Mouse (Mus musculus) liver, embryonic 15.5 days (tissue): Measurements from ENCODE around the gene Med13l. TPM values are rescaled to one million over a fixed set of nuclear protein-coding genes. Genes with fewer than 3 reads are reported as not detected.
A peak's percentile ranks its signal among the peaks of the same experiment; 100 is the strongest.

Experiments
- ATAC-seq: fragments of 200-750 bp; cut with Nextera tagmentation; 2 replicates; pipeline ENCODE4 v1.8.0; 2017; ENCODE audit warnings: moderate number of reproducible peaks, mild to moderate bottlenecking, moderate library complexity; ENCODE audit not compliant: insufficient read depth
- H3K27ac ChIP-seq: fragments of 300-500 bp; sonication (generic); replicated peaks from 2 replicates; pipeline ENCODE4 v1.5.1; 2015; ENCODE audit warnings: mild to moderate bottlenecking, inconsistent platforms
- H3K27me3 ChIP-seq: fragments of 300-500 bp; sonication (generic); 2 replicates; pipeline ENCODE4 v1.6.1; 2015; ENCODE audit warnings: mild to moderate bottlenecking, inconsistent platforms
- H3K36me3 ChIP-seq: fragments of 300-500 bp; sonication (generic); replicated peaks from 2 replicates; pipeline ENCODE4 v1.6.1; 2015; ENCODE audit warnings: moderate library complexity, mild to moderate bottlenecking, inconsistent platforms
- H3K4me1 ChIP-seq: fragments of 300-500 bp; sonication (generic); replicated peaks from 2 replicates; pipeline ENCODE4 v1.6.1; 2015; ENCODE audit warnings: inconsistent platforms
- H3K4me2 ChIP-seq: fragments of 300-500 bp; sonication (generic); 2 replicates; pipeline ENCODE4 v1.6.1; 2015; ENCODE audit warnings: moderate library complexity, mild to moderate bottlenecking, inconsistent platforms
- H3K4me3 ChIP-seq: fragments of 300-500 bp; sonication (generic); replicated peaks from 2 replicates; pipeline ENCODE4 v1.5.1; 2015; ENCODE audit warnings: mild to moderate bottlenecking, inconsistent platforms
- H3K9ac ChIP-seq: fragments of 300-500 bp; sonication (generic); 2 replicates; pipeline ENCODE4 v1.6.1; 2015; ENCODE audit warnings: moderate library complexity, mild to moderate bottlenecking, inconsistent platforms
- H3K9me3 ChIP-seq: fragments of 300-500 bp; sonication (generic); replicated peaks from 2 replicates; pipeline ENCODE4 v1.6.1; 2016; ENCODE audit warnings: inconsistent platforms
- WGBS: fragments of 180-500 bp; shearing (Covaris S2); methylation state at CpG from one replicate; pipeline ENCODE4 v1.1.7; 2015; ENCODE audit warnings: mixed read lengths; ENCODE audit not compliant: insufficient replicate concordance; 5-methylcytosine and 5-hydroxymethylcytosine counted together
- polyA plus RNA-seq: library from polyadenylated mRNA; unstranded; fragments of >200 nt; fragmentation: Nextera tagmentation; extraction: Ambion mirVana; gene quantifications from 2 replicates; pipeline ENCODE4 v1.2.1, GENCODE M21; 2015

Med13l gene
- polyA plus RNA-seq, 1 experiment from 2014 or later = 11.0 TPM

- H3K4me3 ChIP-seq = no peak overlapping the region
- peaks cover 22% of the 10 kb centered on the region for H3K4me1 ChIP-seq
- no peak overlapping the region for H3K9ac ChIP-seq
- H3K9me3 ChIP-seq = no peaks in the 10 kb centered on the region
- no peak overlapping the region for H3K4me2 ChIP-seq
- H3K36me3 ChIP-seq = 0 out of 2 replicates have a peak, but pooled peaks cover 4% of the 10 kb centered on the region
- ATAC-seq = no peak
- H3K27me3 ChIP-seq = no peaks in the 10 kb centered on the region
- 87% methylated on average over 7 of the region's 7 CpGs for WGBS
- H3K27ac ChIP-seq = no peak overlapping the region
Measured at GRCm38 (mm10) chr5:118715518-118715917, 155.0 kb downstream of the Med13l start.

DNA sequence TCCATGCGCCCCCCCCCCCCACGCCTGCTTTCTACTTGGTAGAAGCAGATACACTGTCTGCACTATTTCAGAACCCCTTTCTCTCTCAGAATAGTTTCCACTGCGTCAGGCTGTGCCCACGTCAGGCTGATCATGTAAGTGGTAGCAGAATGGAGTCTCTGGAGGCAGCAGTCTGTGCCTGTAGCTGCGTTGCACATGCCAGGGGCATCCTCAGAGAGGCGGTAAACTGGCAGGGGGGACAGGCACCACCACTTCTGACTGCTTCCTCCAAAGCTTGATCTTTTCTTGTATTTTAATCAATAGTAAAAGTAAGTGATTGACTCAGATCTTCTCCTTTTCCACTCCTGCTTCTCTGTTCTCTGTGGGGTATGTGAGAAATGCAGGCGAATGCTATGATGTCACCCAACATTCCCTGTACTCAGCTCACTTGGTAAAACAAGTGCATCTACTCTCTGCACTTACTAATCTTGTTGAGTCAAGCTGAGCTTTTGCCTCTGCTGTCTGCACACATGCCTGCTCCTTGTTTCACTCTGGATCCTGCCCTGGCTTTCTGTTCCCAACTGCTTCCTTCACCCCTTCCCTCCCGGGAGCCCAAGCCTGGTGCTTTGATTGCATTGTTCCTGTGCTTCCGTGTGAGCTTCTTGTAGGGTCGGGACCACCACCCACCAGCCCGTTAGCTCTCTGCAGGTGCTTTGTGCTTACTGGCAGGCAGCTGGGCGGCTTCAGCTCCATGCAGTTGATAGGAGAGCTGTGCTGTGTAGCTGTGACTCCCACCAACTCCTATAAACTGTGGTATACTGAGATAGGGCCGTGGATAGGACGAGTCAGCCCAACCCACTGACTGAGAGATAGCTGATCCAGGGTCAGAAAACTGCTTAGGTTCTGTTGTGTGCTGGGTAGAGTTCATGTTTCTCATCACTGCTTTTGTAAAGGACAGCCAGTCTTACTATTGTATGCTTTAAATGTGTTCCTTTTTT lies 156.1 kb downstream of the Med13l start:
- H3K27me3 ChIP-seq = no peaks in the 10 kb centered on the region
- no peaks in the 10 kb centered on the region for H3K9me3 ChIP-seq
- H3K9ac ChIP-seq = no peak overlapping the region
- H3K4me2 ChIP-seq = no peak overlapping the region
- peak; percentile 49; the same call in 1 of the 2 replicates for ATAC-seq
- H3K36me3 ChIP-seq = peaks cover 13% of the 10 kb centered on the region
- H3K4me3 ChIP-seq = no peak overlapping the region
- WGBS = 58% methylated on average over 14 of the region's 14 CpGs
- no peak overlapping the region for H3K27ac ChIP-seq
- peaks cover 20% of the 10 kb centered on the region for H3K4me1 ChIP-seq

DNA sequence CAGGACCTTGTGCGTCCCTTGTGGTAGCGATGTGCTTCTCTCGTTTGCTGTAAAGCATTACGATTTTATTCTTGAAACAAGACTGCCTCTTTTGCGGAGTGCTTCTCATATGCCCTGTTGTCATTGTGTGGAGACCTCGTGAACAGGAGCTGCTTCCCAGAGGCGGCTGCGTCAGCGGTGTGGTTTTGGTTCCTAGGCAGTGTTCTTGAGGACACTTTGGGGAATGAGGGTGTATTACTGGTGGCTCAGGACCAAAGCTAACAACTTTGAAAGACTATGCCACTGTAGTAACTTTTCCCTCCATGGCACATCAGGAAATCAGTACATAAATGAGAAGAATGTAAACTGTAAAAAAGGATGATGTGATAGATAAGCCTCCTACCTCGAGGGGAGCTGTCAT lies 157.0 kb downstream of the Med13l start:
- Histone ChIP-seq H3K27ac (no peak overlapping the region), H3K4me3 (no peak overlapping the region), H3K9me3 (no peaks in the 10 kb centered on the region), H3K36me3 (peaks cover 22% of the 10 kb centered on the region), H3K9ac (no peak overlapping the region), H3K4me1 (peaks cover 20% of the 10 kb centered on the region), H3K4me2 (no peak overlapping the region), H3K27me3 (no peaks in the 10 kb centered on the region)
- ATAC-seq = no peak
- 79% methylated on average over 10 of the region's 10 CpGs for whole genome bisulfite sequencing

GRCm38 (mm10) chr5:118718070-118718469 lies 157.6 kb downstream of the Med13l start:
- Histone ChIP-seq H3K27me3 (no peaks in the 10 kb centered on the region), H3K9ac (no peak overlapping the region), H3K27ac (no peak overlapping the region), H3K9me3 (no peaks in the 10 kb centered on the region), H3K4me2 (no peak overlapping the region), H3K4me3 (no peak overlapping the region), H3K4me1 (peaks cover 20% of the 10 kb centered on the region), H3K36me3 (peaks cover 28% of the 10 kb centered on the region)
- ATAC-seq = no peak
- 93% methylated on average over 6 of the region's 6 CpGs for WGBS

- H3K4me1 ChIP-seq = peaks cover 21% of the 10 kb centered on the region
- no peak for ATAC-seq
- no peak overlapping the region for H3K9ac ChIP-seq
- H3K4me3 ChIP-seq = no peak overlapping the region
- H3K36me3 ChIP-seq = peaks cover 58% of the 10 kb centered on the region
- H3K27me3 ChIP-seq = no peaks in the 10 kb centered on the region
- no peaks in the 10 kb centered on the region for H3K9me3 ChIP-seq
- H3K4me2 ChIP-seq = no peak overlapping the region
- H3K27ac ChIP-seq = no peak overlapping the region
- WGBS = 75% methylated on average over 12 of the region's 12 CpGs
Measured at GRCm38 (mm10) chr5:118721416-118721815, 160.9 kb downstream of the Med13l start.

GRCm38 (mm10) chr5:118721848-118722247 lies 161.4 kb downstream of the Med13l start:
- Histone ChIP-seq H3K9ac (no peak overlapping the region), H3K4me2 (no peak overlapping the region), H3K27me3 (no peaks in the 10 kb centered on the region), H3K4me1 (peaks cover 18% of the 10 kb centered on the region), H3K36me3 (peaks cover 62% of the 10 kb centered on the region), H3K4me3 (no peak overlapping the region), H3K9me3 (no peaks in the 10 kb centered on the region), H3K27ac (no peak overlapping the region)
- 87% methylated on average over 5 of the region's 5 CpGs for WGBS
- no peak for ATAC-seq

GRCm38 (mm10) chr5:118722456-118722855 lies 162.0 kb downstream of the Med13l start:
- no peak overlapping the region for H3K27ac ChIP-seq
- peaks cover 68% of the 10 kb centered on the region for H3K36me3 ChIP-seq
- H3K4me3 ChIP-seq = no peak overlapping the region
- H3K4me2 ChIP-seq = no peak overlapping the region
- no peak for ATAC-seq
- no peak overlapping the region for H3K9ac ChIP-seq
- no peaks in the 10 kb centered on the region for H3K27me3 ChIP-seq
- WGBS = 78% methylated on average over 3 of the region's 3 CpGs
- H3K4me1 ChIP-seq = peaks cover 17% of the 10 kb centered on the region
- no peaks in the 10 kb centered on the region for H3K9me3 ChIP-seq

GRCm38 (mm10) chr5:118725425-118725824 lies 164.9 kb downstream of the Med13l start:
- peaks cover 17% of the 10 kb centered on the region for H3K4me1 ChIP-seq
- H3K36me3 ChIP-seq = peaks cover 94% of the 10 kb centered on the region
- H3K27me3 ChIP-seq = no peaks in the 10 kb centered on the region
- no peak overlapping the region for H3K9ac ChIP-seq
- WGBS = 80% methylated on average over 6 of the region's 6 CpGs
- H3K4me3 ChIP-seq = no peak overlapping the region
- no peak for ATAC-seq
- peak overlapping the region; percentile 8; the same call in 1 of the 2 replicates for H3K4me2 ChIP-seq
- H3K27ac ChIP-seq = no peak overlapping the region
- no peaks in the 10 kb centered on the region for H3K9me3 ChIP-seq

GRCm38 (mm10) chr5:118725886-118726505 lies 165.5 kb downstream of the Med13l start:
- no peaks in the 10 kb centered on the region for H3K9me3 ChIP-seq
- 44% methylated on average over 10 of the region's 10 CpGs for WGBS
- H3K36me3 ChIP-seq = peaks cover 95% of the 10 kb centered on the region
- peak; percentile 88 for ATAC-seq
- H3K4me1 ChIP-seq = peaks cover 17% of the 10 kb centered on the region
- H3K27me3 ChIP-seq = no peaks in the 10 kb centered on the region
- 0 out of 2 replicates have a peak overlapping the region, but pooled peaks have one; percentile 8 for H3K4me2 ChIP-seq
- no peak overlapping the region for H3K4me3 ChIP-seq
- H3K27ac ChIP-seq = no peak overlapping the region
- H3K9ac ChIP-seq = no peak overlapping the region

GRCm38 (mm10) chr5:118727336-118727735 lies 166.9 kb downstream of the Med13l start:
- Histone ChIP-seq H3K4me1 (peaks cover 17% of the 10 kb centered on the region), H3K4me2 (no peak overlapping the region), H3K27ac (no peak overlapping the region), H3K9me3 (no peaks in the 10 kb centered on the region), H3K36me3 (peaks cover 95% of the 10 kb centered on the region), H3K9ac (no peak overlapping the region), H3K27me3 (no peaks in the 10 kb centered on the region), H3K4me3 (no peak overlapping the region)
- WGBS = 91% methylated on average over 16 of the region's 16 CpGs
- ATAC-seq = no peak

- no peak overlapping the region for H3K9ac ChIP-seq
- H3K4me2 ChIP-seq = no peak overlapping the region
- H3K4me1 ChIP-seq = no peaks in the 10 kb centered on the region
- peaks cover 97% of the 10 kb centered on the region for H3K36me3 ChIP-seq
- no peaks in the 10 kb centered on the region for H3K9me3 ChIP-seq
- 82% methylated on average over 3 of the region's 3 CpGs for WGBS
- H3K4me3 ChIP-seq = no peak overlapping the region
- no peak for ATAC-seq
- no peak overlapping the region for H3K27ac ChIP-seq
- no peaks in the 10 kb centered on the region for H3K27me3 ChIP-seq
Measured at GRCm38 (mm10) chr5:118732221-118732620, 171.7 kb downstream of the Med13l start.
